Mouse (Mus musculus) stomach, postnatal 0 days (tissue): ENCODE measurements at regions not wholly inside any gene's neighbourhood (a gene's known extent, or its start where the extent isn't known, plus 50 kb on each side); places are given as distances from the start of the nearest gene placed in this dataset.

Experiments
- CTCF ChIP-seq: IDR thresholded peaks from 2 replicates; pipeline ENCODE4 v1.5.1; 2016; ENCODE audit warnings: antibody characterized with exemption, low read depth, mild to moderate bottlenecking, moderate library complexity
- EP300 ChIP-seq: optimal IDR thresholded peaks from 2 replicates; pipeline ENCODE3; 2016; ENCODE audit warnings: antibody characterized with exemption

GRCm38 (mm10) chr8:10785801-10786200, 222.5 kb downstream of the Irs2 start:
- TF ChIP-seq EP300 (no peak), CTCF (no peak)
